Mouse (Mus musculus) intestine, embryonic 15.5 days (tissue): ENCODE measurements around the gene Otor. TPM values are rescaled to one million over a fixed set of nuclear protein-coding genes. Genes with fewer than 3 reads are reported as not detected.

ENCODE experiments used
- ATAC-seq: fragments of 200-750 bp; cut with Nextera tagmentation; 2 replicates; pipeline ENCODE4 v1.8.0; 2017; ENCODE audit warnings: moderate TSS enrichment, moderate library complexity
- H3K27ac ChIP-seq: fragments of 300-500 bp; sonication (generic); 2 replicates; pipeline ENCODE4 v1.5.1; 2015; ENCODE audit warnings: mild to moderate bottlenecking, inconsistent platforms
- H3K27me3 ChIP-seq: fragments of 300-500 bp; sonication (generic); replicated peaks from 2 replicates; pipeline ENCODE4 v1.6.1; 2015; ENCODE audit warnings: inconsistent platforms
- H3K36me3 ChIP-seq: fragments of 300-500 bp; sonication (generic); 2 replicates; pipeline ENCODE4 v1.6.1; 2015; ENCODE audit warnings: inconsistent platforms
- H3K4me1 ChIP-seq: fragments of 300-500 bp; sonication (generic); replicated peaks from 2 replicates; pipeline ENCODE4 v1.6.1; 2015; ENCODE audit warnings: inconsistent platforms
- H3K4me2 ChIP-seq: fragments of 300-500 bp; sonication (generic); replicated peaks from 2 replicates; pipeline ENCODE4 v1.6.1; 2015; ENCODE audit warnings: mild to moderate bottlenecking, inconsistent platforms
- H3K4me3 ChIP-seq: fragments of 300-500 bp; sonication (generic); replicated peaks from 2 replicates; pipeline ENCODE4 v1.5.1; 2015; ENCODE audit warnings: inconsistent platforms
- H3K9ac ChIP-seq: fragments of 300-500 bp; sonication (generic); 2 replicates; pipeline ENCODE4 v1.6.1; 2015; ENCODE audit warnings: inconsistent platforms
- H3K9me3 ChIP-seq: fragments of 300-500 bp; sonication (generic); 2 replicates; pipeline ENCODE4 v1.6.1; 2016; ENCODE audit warnings: inconsistent platforms
- WGBS: fragments of 180-500 bp; shearing (Covaris S2); methylation state at CpG from one replicate; pipeline ENCODE4 v1.1.7; 2015; 5-methylcytosine and 5-hydroxymethylcytosine counted together
- polyA plus RNA-seq: library from polyadenylated mRNA; unstranded; fragments of >200 nt; fragmentation: Nextera tagmentation; extraction: Ambion mirVana; gene quantifications from 2 replicates; pipeline ENCODE4 v1.2.1, GENCODE M21; 2015

Gene Otor
- polyA plus RNA-seq, 1 experiment from 2014 or later = 0.85 TPM

GRCm38 (mm10) chr2:143081693-143082092 is 3.4 kb downstream of the Otor start:
- no peak for ATAC-seq
- 39% methylated on average over 3 of the region's 3 CpGs for WGBS
- Histone ChIP-seq H3K36me3 (no peaks in the 10 kb centered on the region), H3K27ac (no peak overlapping the region; the same call in 1 of the 2 replicates), H3K4me2 (no peak overlapping the region; the same call in 1 of the 2 replicates), H3K4me3 (no peak overlapping the region), H3K27me3 (no peaks in the 10 kb centered on the region), H3K9me3 (no peaks in the 10 kb centered on the region), H3K4me1 (no peaks in the 10 kb centered on the region), H3K9ac (no peak overlapping the region)

- no peaks in the 10 kb centered on the region for H3K4me1 ChIP-seq
- H3K4me3 ChIP-seq = no peak overlapping the region
- H3K27ac ChIP-seq = no peak overlapping the region
- H3K36me3 ChIP-seq = no peaks in the 10 kb centered on the region
- no peaks in the 10 kb centered on the region for H3K27me3 ChIP-seq
- no peak overlapping the region for H3K9ac ChIP-seq
- no peak for ATAC-seq
- H3K4me2 ChIP-seq = no peak overlapping the region
- H3K9me3 ChIP-seq = no peaks in the 10 kb centered on the region
- WGBS = 61% methylated on average over 2 of the region's 2 CpGs
Measured at GRCm38 (mm10) chr2:143084852-143085397, 6.7 kb downstream of the Otor start.

GRCm38 (mm10) chr2:143089866-143090265 is 11.6 kb downstream of the Otor start:
- Histone ChIP-seq H3K27me3 (no peaks in the 10 kb centered on the region), H3K4me3 (no peak overlapping the region), H3K36me3 (no peaks in the 10 kb centered on the region)

DNA sequence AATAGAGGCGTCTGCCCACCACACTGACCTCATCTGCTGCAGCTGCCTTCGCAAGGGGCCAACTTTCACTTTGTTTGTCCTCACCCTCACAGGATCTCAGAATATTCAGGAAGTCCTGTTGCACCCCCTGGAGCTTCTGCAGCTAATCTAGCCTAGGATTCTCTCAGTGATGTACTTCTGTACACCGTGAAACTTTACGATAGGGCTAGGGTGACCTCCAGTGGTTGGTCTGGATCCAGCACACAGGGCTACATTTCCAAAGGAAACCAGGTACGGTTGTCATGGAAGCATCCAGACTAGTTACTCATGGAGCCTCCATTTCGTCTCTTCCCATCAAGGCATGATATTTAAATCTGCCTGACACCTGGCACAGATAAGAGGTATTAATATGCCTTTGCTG is 15.5 kb downstream of the Otor start:
- no peaks in the 10 kb centered on the region for H3K9me3 ChIP-seq
- peak; percentile 80 for ATAC-seq
- H3K4me1 ChIP-seq = no peaks in the 10 kb centered on the region
- no peaks in the 10 kb centered on the region for H3K36me3 ChIP-seq
- no peak overlapping the region for H3K4me3 ChIP-seq
- H3K27me3 ChIP-seq = no peaks in the 10 kb centered on the region
- H3K9ac ChIP-seq = no peak overlapping the region
- H3K27ac ChIP-seq = no peak overlapping the region
- H3K4me2 ChIP-seq = no peak overlapping the region
- WGBS = 16% methylated on average over 6 of the region's 6 CpGs

More at GRCm38 (mm10) chr2:143089866-143090265, 11.6 kb downstream of the Otor start:
- no peaks in the 10 kb centered on the region for H3K9me3 ChIP-seq
- 77% methylated on average over 8 of the region's 8 CpGs for WGBS
- ATAC-seq = no peak
- H3K4me2 ChIP-seq = no peak overlapping the region
- H3K27ac ChIP-seq = no peak overlapping the region
- no peak overlapping the region for H3K9ac ChIP-seq
- no peaks in the 10 kb centered on the region for H3K4me1 ChIP-seq

GRCm38 (mm10) chr2:143094761-143095160 is 16.5 kb downstream of the Otor start:
- H3K27me3 ChIP-seq = no peaks in the 10 kb centered on the region
- 65% methylated on average over 6 of the region's 6 CpGs for WGBS
- H3K4me3 ChIP-seq = no peak overlapping the region
- no peak overlapping the region for H3K27ac ChIP-seq
- no peak for ATAC-seq
- H3K9ac ChIP-seq = no peak overlapping the region
- no peaks in the 10 kb centered on the region for H3K36me3 ChIP-seq
- no peaks in the 10 kb centered on the region for H3K4me1 ChIP-seq
- no peaks in the 10 kb centered on the region for H3K9me3 ChIP-seq
- H3K4me2 ChIP-seq = no peak overlapping the region

GRCm38 (mm10) chr2:143097170-143097569 is 18.9 kb downstream of the Otor start:
- Histone ChIP-seq H3K27me3 (no peaks in the 10 kb centered on the region), H3K4me3 (no peak overlapping the region), H3K27ac (no peak overlapping the region), H3K4me2 (no peak overlapping the region), H3K36me3 (no peaks in the 10 kb centered on the region), H3K4me1 (no peaks in the 10 kb centered on the region), H3K9me3 (no peaks in the 10 kb centered on the region), H3K9ac (no peak overlapping the region)
- WGBS = 57% methylated on average over 1 of the region's 1 CpGs
- ATAC-seq = no peak

DNA sequence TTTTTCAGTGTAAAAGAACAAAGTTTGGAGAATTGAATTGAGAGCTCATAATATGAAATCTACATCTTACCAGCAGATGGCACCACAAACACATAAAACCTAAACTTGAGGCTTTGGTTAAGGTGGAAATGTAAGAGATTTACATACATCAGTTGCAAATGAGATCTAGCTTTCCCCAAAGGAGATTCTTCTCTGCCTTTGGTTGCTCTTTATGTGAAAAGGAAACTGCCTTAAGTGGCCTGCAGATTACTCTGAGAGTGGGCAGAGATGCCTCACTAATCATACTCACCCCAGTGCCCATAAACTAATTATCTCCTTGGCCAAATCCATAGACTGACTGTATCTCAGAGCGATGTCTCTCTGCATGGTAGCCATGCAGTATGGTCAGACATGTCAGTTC is 35.6 kb downstream of the Otor start:
- no peaks in the 10 kb centered on the region for H3K27me3 ChIP-seq
- no peak for ATAC-seq
- H3K9me3 ChIP-seq = no peaks in the 10 kb centered on the region
- H3K4me3 ChIP-seq = no peak overlapping the region
- H3K4me2 ChIP-seq = no peak overlapping the region
- H3K27ac ChIP-seq = no peak overlapping the region
- H3K4me1 ChIP-seq = no peaks in the 10 kb centered on the region
- no peak overlapping the region for H3K9ac ChIP-seq
- no peaks in the 10 kb centered on the region for H3K36me3 ChIP-seq
- 93% methylated on average over 1 of the region's 1 CpGs for WGBS

DNA sequence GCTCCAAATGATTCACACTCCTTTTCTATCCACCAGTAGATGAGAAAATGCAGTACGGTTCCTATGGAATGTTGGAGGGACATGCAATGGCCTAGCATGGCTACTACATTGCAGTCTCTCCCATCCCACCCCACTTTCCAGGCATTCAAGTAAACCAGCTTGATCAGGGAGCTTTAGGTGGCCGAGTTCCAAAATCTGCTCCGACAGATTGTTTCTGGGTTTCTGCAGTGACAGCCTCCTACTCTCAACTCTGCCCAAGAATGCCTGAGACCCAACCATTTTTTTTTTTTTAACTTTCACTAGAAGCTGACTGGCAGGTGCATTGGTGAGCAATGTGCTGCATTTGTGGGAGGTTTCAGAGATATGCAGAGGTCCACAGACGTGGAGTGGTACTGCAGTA is 36.4 kb downstream of the Otor start:
- Histone ChIP-seq H3K9ac (no peak overlapping the region), H3K36me3 (no peaks in the 10 kb centered on the region), H3K4me1 (no peaks in the 10 kb centered on the region), H3K4me2 (no peak overlapping the region), H3K27ac (no peak overlapping the region), H3K27me3 (no peaks in the 10 kb centered on the region), H3K9me3 (no peaks in the 10 kb centered on the region), H3K4me3 (no peak overlapping the region)
- 66% methylated on average over 4 of the region's 4 CpGs for WGBS
- ATAC-seq = no peak

- no peak for ATAC-seq
- no peaks in the 10 kb centered on the region for H3K36me3 ChIP-seq
- no peaks in the 10 kb centered on the region for H3K27me3 ChIP-seq
- no peak overlapping the region for H3K9ac ChIP-seq
- no peak overlapping the region for H3K4me3 ChIP-seq
- 67% methylated on average over 3 of the region's 3 CpGs for WGBS
- no peaks in the 10 kb centered on the region for H3K9me3 ChIP-seq
- no peak overlapping the region for H3K27ac ChIP-seq
- no peak overlapping the region for H3K4me2 ChIP-seq
- H3K4me1 ChIP-seq = no peaks in the 10 kb centered on the region
Measured at GRCm38 (mm10) chr2:143117453-143117852, 39.2 kb downstream of the Otor start.

DNA sequence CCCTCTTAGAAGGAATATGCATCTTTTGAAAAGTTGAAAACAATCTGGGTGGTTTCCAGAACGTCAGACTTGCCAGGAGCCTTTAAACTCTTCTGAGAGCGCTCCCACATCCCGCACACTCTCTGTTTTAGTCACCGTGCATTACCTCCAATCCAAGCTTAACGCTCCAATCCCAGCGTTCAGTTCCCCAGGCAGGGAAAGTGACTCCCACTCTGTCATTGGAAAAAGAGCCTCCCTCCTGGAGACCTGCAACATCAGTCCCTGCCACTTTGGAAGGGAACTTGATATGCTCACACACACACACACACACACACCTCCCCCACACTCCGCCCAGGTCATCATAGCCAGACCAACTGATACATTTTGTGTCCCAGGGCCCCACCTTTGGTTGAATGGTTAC is 39.9 kb downstream of the Otor start:
- ATAC-seq = no peak
- H3K9me3 ChIP-seq = no peaks in the 10 kb centered on the region
- no peaks in the 10 kb centered on the region for H3K27me3 ChIP-seq
- no peak overlapping the region for H3K4me3 ChIP-seq
- H3K9ac ChIP-seq = no peak overlapping the region
- no peaks in the 10 kb centered on the region for H3K36me3 ChIP-seq
- 78% methylated on average over 7 of the region's 7 CpGs for WGBS
- no peak overlapping the region for H3K27ac ChIP-seq
- H3K4me2 ChIP-seq = no peak overlapping the region
- H3K4me1 ChIP-seq = no peaks in the 10 kb centered on the region

DNA sequence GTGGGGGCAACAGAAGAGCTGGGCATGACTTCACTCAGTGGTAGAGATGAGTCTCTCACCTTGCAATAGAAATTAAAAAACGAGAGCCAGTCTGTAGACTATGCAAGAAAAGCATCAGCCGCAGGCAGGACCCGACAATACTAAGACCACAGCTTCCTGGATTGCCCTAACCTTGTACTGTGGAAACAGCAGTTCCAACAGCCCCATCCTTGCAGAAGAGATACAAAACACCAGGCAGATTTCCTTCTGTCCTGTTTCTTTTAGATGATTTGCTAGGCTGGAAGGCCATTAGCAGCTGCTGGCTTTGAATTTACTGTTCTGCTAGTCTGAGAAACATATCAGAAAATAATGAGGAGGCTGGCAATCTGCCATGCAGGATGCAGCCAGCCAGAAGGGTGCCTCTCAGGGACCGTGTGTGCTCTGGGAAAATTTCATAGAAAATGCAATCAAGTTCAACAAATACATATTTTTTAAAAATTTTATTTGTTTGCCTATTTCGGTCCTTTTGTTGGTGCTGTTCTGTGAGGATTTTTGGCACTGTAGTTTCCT is 52.9 kb downstream of the Otor start:
- Histone ChIP-seq H3K36me3 (no peaks in the 10 kb centered on the region), H3K4me1 (no peaks in the 10 kb centered on the region), H3K9me3 (no peaks in the 10 kb centered on the region), H3K9ac (no peak overlapping the region), H3K4me3 (no peak overlapping the region), H3K27ac (no peak overlapping the region), H3K4me2 (no peak overlapping the region), H3K27me3 (no peaks in the 10 kb centered on the region)
- ATAC-seq = no peak
- 63% methylated on average over 5 of the region's 5 CpGs for WGBS
